Mouse (Mus musculus) hindbrain, embryonic 16.5 days (tissue): ENCODE results near the gene Hspa5. TPM values are rescaled to one million over a fixed set of nuclear protein-coding genes. Genes with fewer than 3 reads are reported as not detected.
"Not testable (repeated sequence)": the region's sequence is repeated elsewhere in the genome, so short reads cannot be mapped to it uniquely, and the experiment has no call there.

ENCODE experiments used
- ATAC-seq: fragments of 200-750 bp; cut with Nextera tagmentation; 2 replicates; pipeline ENCODE4 v1.8.0; 2017; ENCODE audit warnings: moderate TSS enrichment, moderate library complexity
- H3K27ac ChIP-seq: fragments of 300-500 bp; sonication (generic); 2 replicates; pipeline ENCODE4 v1.5.1; 2014; ENCODE audit warnings: low read depth, mild to moderate bottlenecking, control low read depth, low read length, moderate library complexity
- H3K27me3 ChIP-seq: fragments of 300-500 bp; sonication (generic); replicated peaks from 2 replicates; pipeline ENCODE4 v1.6.1; 2014; ENCODE audit warnings: low read length; ENCODE audit not compliant: control insufficient read depth, insufficient read depth
- H3K36me3 ChIP-seq: fragments of 300-500 bp; sonication (generic); 2 replicates; pipeline ENCODE4 v1.6.1; 2014; ENCODE audit warnings: mild to moderate bottlenecking, low read length, moderate library complexity, mixed read lengths; ENCODE audit not compliant: control insufficient read depth, insufficient read depth
- H3K4me1 ChIP-seq: fragments of 300-500 bp; sonication (generic); 2 replicates; pipeline ENCODE4 v1.6.1; 2014; ENCODE audit warnings: low read depth, low read length; ENCODE audit not compliant: control insufficient read depth, insufficient read depth
- H3K4me2 ChIP-seq: fragments of 300-500 bp; sonication (generic); 2 replicates; pipeline ENCODE4 v1.6.1; 2014; ENCODE audit warnings: mild to moderate bottlenecking, low read length, control low read depth, moderate library complexity
- H3K4me3 ChIP-seq: fragments of 300-500 bp; sonication (generic); 2 replicates; pipeline ENCODE4 v1.5.1; 2014; ENCODE audit warnings: mild to moderate bottlenecking, low read length, control low read depth, moderate library complexity
- H3K9ac ChIP-seq: fragments of 300-500 bp; sonication (generic); 2 replicates; pipeline ENCODE4 v1.6.1; 2014; ENCODE audit warnings: low read depth, mild to moderate bottlenecking, control low read depth, low read length, moderate library complexity
- H3K9me3 ChIP-seq: fragments of 300-500 bp; sonication (generic); 2 replicates; pipeline ENCODE4 v1.6.1; 2014; ENCODE audit warnings: mild to moderate bottlenecking, low read length, moderate library complexity; ENCODE audit not compliant: control insufficient read depth
- WGBS: fragments of 180-500 bp; shearing (Covaris S2); extraction: QIAGEN DNeasy Blood & Tissue Kit; methylation state at CpG from one replicate; pipeline ENCODE4 v1.1.7; 2014; 5-methylcytosine and 5-hydroxymethylcytosine counted together
- polyA plus RNA-seq: library from polyadenylated mRNA; unstranded; fragments of >200 nt; fragmentation: Nextera tagmentation; extraction: Ambion mirVana; gene quantifications from 2 replicates; pipeline ENCODE4 v1.2.1, GENCODE M21; 2015

Gene Hspa5
- polyA plus RNA-seq, 1 experiment from 2014 or later, result 442 TPM

GRCm38 (mm10) chr2:34744476-34744875 lies 27.3 kb upstream of the Hspa5 start:
- H3K36me3 ChIP-seq, result peaks cover 2% of the 10 kb centered on the region; the same call in 1 of the 2 replicates
- no peak overlapping the region for H3K9ac ChIP-seq
- no peak for ATAC-seq
- H3K4me3 ChIP-seq, result no peak overlapping the region
- H3K27me3 ChIP-seq, result no peaks in the 10 kb centered on the region
- H3K4me1 ChIP-seq, result no peaks in the 10 kb centered on the region
- no peak overlapping the region for H3K4me2 ChIP-seq
- H3K27ac ChIP-seq, result no peak overlapping the region
- WGBS, result 98% methylated on average over 8 of the region's 8 CpGs
- H3K9me3 ChIP-seq, result no peaks in the 10 kb centered on the region

- 93% methylated on average over 2 of the region's 2 CpGs for WGBS
Observed at GRCm38 (mm10) chr2:34745673-34746072, 26.1 kb upstream of the Hspa5 start.

GRCm38 (mm10) chr2:34748479-34748878 lies 23.3 kb upstream of the Hspa5 start:
- ATAC-seq, result no peak
- H3K27ac ChIP-seq, result no peak overlapping the region
- no peak overlapping the region for H3K4me3 ChIP-seq
- WGBS, result 95% methylated on average over 4 of the region's 4 CpGs
- H3K9ac ChIP-seq, result no peak overlapping the region
- no peaks in the 10 kb centered on the region for H3K9me3 ChIP-seq
- peaks cover 2% of the 10 kb centered on the region; the same call in 1 of the 2 replicates for H3K36me3 ChIP-seq
- H3K4me2 ChIP-seq, result no peak overlapping the region
- H3K4me1 ChIP-seq, result peaks cover 10% of the 10 kb centered on the region
- H3K27me3 ChIP-seq, result no peaks in the 10 kb centered on the region

More at GRCm38 (mm10) chr2:34745673-34746072, 26.1 kb upstream of the Hspa5 start:
- Histone ChIP-seq H3K27me3 (no peaks in the 10 kb centered on the region), H3K9ac (no peak overlapping the region), H3K4me2 (no peak overlapping the region), H3K36me3 (peaks cover 2% of the 10 kb centered on the region; the same call in 1 of the 2 replicates), H3K4me1 (no peaks in the 10 kb centered on the region), H3K4me3 (no peak overlapping the region), H3K27ac (no peak overlapping the region), H3K9me3 (no peaks in the 10 kb centered on the region)
- no peak for ATAC-seq

- Histone ChIP-seq H3K9me3 (no peaks in the 10 kb centered on the region), H3K4me1 (peaks cover 10% of the 10 kb centered on the region), H3K4me2 (no peak overlapping the region), H3K27me3 (no peaks in the 10 kb centered on the region), H3K9ac (no peak overlapping the region), H3K27ac (no peak overlapping the region), H3K36me3 (no peaks in the 10 kb centered on the region), H3K4me3 (no peak overlapping the region)
- no peak for ATAC-seq
- WGBS, result 78% methylated on average over 2 of the region's 2 CpGs
Observed at GRCm38 (mm10) chr2:34750245-34750644, 21.5 kb upstream of the Hspa5 start.

- no peaks in the 10 kb centered on the region for H3K36me3 ChIP-seq
- H3K9ac ChIP-seq, result peak overlapping the region; percentile 98
- peak; percentile 94 for ATAC-seq
- no peaks in the 10 kb centered on the region for H3K27me3 ChIP-seq
- WGBS, result under 1% methylated on average over 52 of the region's 106 CpGs
- peak overlapping the region; percentile 96 for H3K27ac ChIP-seq
- peak overlapping the region; percentile 73 for H3K4me2 ChIP-seq
- peak overlapping the region; percentile 95 for H3K4me3 ChIP-seq
- H3K9me3 ChIP-seq, result no peaks in the 10 kb centered on the region
- H3K4me1 ChIP-seq, result peaks cover 10% of the 10 kb centered on the region
Observed at GRCm38 (mm10) chr2:34753811-34754550, 17.8 kb upstream of the Hspa5 start.

- Histone ChIP-seq H3K27me3 (no peaks in the 10 kb centered on the region), H3K4me3 (peak within 1 kb of the TSS; percentile 95), H3K27ac (peak within 1 kb of the TSS; percentile 96), H3K36me3 (no peaks in the 10 kb centered on the region), H3K4me2 (peak within 1 kb of the TSS; percentile 73), H3K9me3 (no peaks in the 10 kb centered on the region), H3K9ac (peak within 1 kb of the TSS; percentile 98), H3K4me1 (peaks cover 10% of the 10 kb centered on the region)
- 2% methylated on average over 14 of the region's 14 CpGs for WGBS
- ATAC-seq, result peak; percentile 27; the same call in 1 of the 2 replicates
Observed at GRCm38 (mm10) chr2:34754551-34755358, 17.0 kb upstream of the Hspa5 start, which contains the start of gene Gapvd1. TSS of gene Gapvd1 (minus strand) at chr2:34755232.

- Histone ChIP-seq H3K9me3 (no peaks in the 10 kb centered on the region), H3K4me3 (no peak overlapping the region), H3K4me2 (no peak overlapping the region), H3K4me1 (peaks cover 5% of the 10 kb centered on the region), H3K27me3 (no peaks in the 10 kb centered on the region), H3K9ac (no peak overlapping the region), H3K27ac (no peak overlapping the region), H3K36me3 (no peaks in the 10 kb centered on the region)
- no peak for ATAC-seq
- WGBS, result 73% methylated on average over 1 of the region's 1 CpGs
Observed at GRCm38 (mm10) chr2:34757341-34757740, 14.4 kb upstream of the Hspa5 start.

GRCm38 (mm10) chr2:34761272-34761671 lies 10.5 kb upstream of the Hspa5 start:
- not testable (repeated sequence) for ATAC-seq, H3K27ac ChIP-seq, H3K4me3 ChIP-seq, H3K27me3 ChIP-seq, H3K9me3 ChIP-seq, H3K36me3 ChIP-seq, H3K9ac ChIP-seq, H3K4me2 ChIP-seq, H3K4me1 ChIP-seq
- WGBS, result 91% methylated on average over 5 of the region's 5 CpGs

- Histone ChIP-seq H3K4me1 (no peaks in the 10 kb centered on the region), H3K36me3 (no peaks in the 10 kb centered on the region), H3K4me2 (no peak overlapping the region), H3K9ac (no peak overlapping the region), H3K27me3 (no peaks in the 10 kb centered on the region), H3K4me3 (no peak overlapping the region), H3K27ac (no peak overlapping the region), H3K9me3 (no peaks in the 10 kb centered on the region)
- no peak for ATAC-seq
- 80% methylated on average over 2 of the region's 2 CpGs for WGBS
Observed at GRCm38 (mm10) chr2:34762174-34762573, 9.6 kb upstream of the Hspa5 start.
